Mouse (Mus musculus) left cerebral cortex, postnatal 4 days (tissue): ENCODE data around the gene Kifap3. TPM values are rescaled to one million over a fixed set of nuclear protein-coding genes. Genes with fewer than 3 reads are reported as not detected.

Experiments used
- DNase-seq: peaks from one replicate; pipeline ENCODE4 v3.0.0-alpha.2; 2022
- intact Hi-C: fragments of 180-260 bp; cut with DNase I; formaldehyde crosslinking; loops from one replicate; pipeline ENCODE4 v1.15.1; 2025
- total RNA-seq, 2 experiments: library from RNA; stranded (reverse); gene quantifications; 2 replicates each; pipeline ENCODE4 v1.2.3; 2021

Gene Kifap3
- total RNA-seq, 2 experiments from 2014 or later, result 252 to 253 TPM

- DNase-seq, result no peak
- intact Hi-C loops, result no loop called here
These were observed 178.7 kb downstream of the Kifap3 start for GRCm38 (mm10) chr1:163958036-163958435.

GRCm38 (mm10) chr1:163964008-163964689 lies 184.8 kb downstream of the Kifap3 start:
- no peak for DNase-seq
- intact Hi-C loops, result no loop called here

Other genes starting within 250 kb of the Kifap3 start
- under 1 TPM; 0.42 to 0.58 TPM for gene Mettl11b, start 54.4 kb upstream of the Kifap3 start, total RNA-seq
- gene Scyl3, start 149.5 kb downstream of the Kifap3 start, total RNA-seq, result 10 to 100 TPM; 22.2 to 23.3 TPM
- 1 to 10 TPM; 2.8 to 3.1 TPM for gene BC055324, start 215.2 kb downstream of the Kifap3 start, total RNA-seq
- 1 to 10 TPM; 5.1 to 5.2 TPM for gene Mettl18, start 215.3 kb downstream of the Kifap3 start, total RNA-seq